Mouse (Mus musculus): Measurements from ENCODE around the gene Pparg.

Pparg gene

GRCm38 (mm10) chr6:115360776-115361605 is at the start of gene Pparg:
Gene Pparg, plus strand, starts transcription at chr6:115360951.
- in situ Hi-C loops (cut with MboI, MseI), result no loop called here

- in situ Hi-C loops (cut with MboI, MseI), result no loop called here
These were observed 48.0 kb upstream of the Pparg start for GRCm38 (mm10) chr6:115312780-115313179.

GRCm38 (mm10) chr6:115313235-115313738 is 47.5 kb upstream of the Pparg start:
- in situ Hi-C loops (cut with MboI, MseI), result no loop called here

GRCm38 (mm10) chr6:115313910-115314309 is 46.8 kb upstream of the Pparg start:
- in situ Hi-C loops (cut with MboI, MseI), result no loop called here

GRCm38 (mm10) chr6:115315770-115316169 is 45.0 kb upstream of the Pparg start:
- in situ Hi-C loops (cut with MboI, MseI), result no loop called here

GRCm38 (mm10) chr6:115316811-115317221 is 43.9 kb upstream of the Pparg start:
- in situ Hi-C loops (cut with MboI, MseI), result no loop called here

- in situ Hi-C loops (cut with MboI, MseI), result no loop called here
These were observed 41.9 kb upstream of the Pparg start for GRCm38 (mm10) chr6:115318811-115319210.

- in situ Hi-C loops (cut with MboI, MseI), result no loop called here
These were observed 41.1 kb upstream of the Pparg start for GRCm38 (mm10) chr6:115319686-115320085.

GRCm38 (mm10) chr6:115320927-115321714 is 39.6 kb upstream of the Pparg start:
- in situ Hi-C loops (cut with MboI, MseI), result no loop called here

- in situ Hi-C loops (cut with MboI, MseI), result no loop called here
These were observed 38.8 kb upstream of the Pparg start for GRCm38 (mm10) chr6:115321883-115322351.

- in situ Hi-C loops (cut with MboI, MseI), result no loop called here
These were observed 37.8 kb upstream of the Pparg start for GRCm38 (mm10) chr6:115322956-115323355.

- in situ Hi-C loops (cut with MboI, MseI), result no loop called here
These were observed 29.8 kb upstream of the Pparg start for GRCm38 (mm10) chr6:115330964-115331363.

GRCm38 (mm10) chr6:115333099-115333694 is 27.6 kb upstream of the Pparg start:
- in situ Hi-C loops (cut with MboI, MseI), result no loop called here

- in situ Hi-C loops (cut with MboI, MseI), result no loop called here
These were observed 25.2 kb upstream of the Pparg start for GRCm38 (mm10) chr6:115335536-115335935.

GRCm38 (mm10) chr6:115340084-115340483 is 20.7 kb upstream of the Pparg start:
- in situ Hi-C loops (cut with MboI, MseI), result no loop called here

- in situ Hi-C loops (cut with MboI, MseI), result no loop called here
These were observed 17.7 kb upstream of the Pparg start for GRCm38 (mm10) chr6:115343096-115343495.

GRCm38 (mm10) chr6:115343570-115343969 is 17.2 kb upstream of the Pparg start:
- in situ Hi-C loops (cut with MboI, MseI), result no loop called here

GRCm38 (mm10) chr6:115344101-115344500 is 16.6 kb upstream of the Pparg start:
- in situ Hi-C loops (cut with MboI, MseI), result no loop called here

- in situ Hi-C loops (cut with MboI, MseI), result no loop called here
These were observed 16.2 kb upstream of the Pparg start for GRCm38 (mm10) chr6:115344513-115344912.

- in situ Hi-C loops (cut with MboI, MseI), result no loop called here
These were observed 15.7 kb upstream of the Pparg start for GRCm38 (mm10) chr6:115345013-115345412.

- in situ Hi-C loops (cut with MboI, MseI), result no loop called here
These were observed 10.9 kb upstream of the Pparg start for GRCm38 (mm10) chr6:115349641-115350464.
